Mouse (Mus musculus) neural tube, embryonic 14.5 days (tissue): ENCODE data around the gene Adam30. TPM values are rescaled to one million over a fixed set of nuclear protein-coding genes. Genes with fewer than 3 reads are reported as not detected.

Experiments used
- ATAC-seq: fragments of 200-750 bp; cut with Nextera tagmentation; 2 replicates; pipeline ENCODE4 v1.8.0; 2017; ENCODE audit warnings: low read depth, mild to moderate bottlenecking, moderate TSS enrichment, moderate library complexity
- H3K27ac ChIP-seq: fragments of 300-500 bp; sonication (generic); 2 replicates; pipeline ENCODE4 v1.5.1; 2014; ENCODE audit warnings: low read depth, mild to moderate bottlenecking, control low read depth, low read length, moderate library complexity, mixed read lengths
- H3K27me3 ChIP-seq: fragments of 300-500 bp; sonication (generic); 2 replicates; pipeline ENCODE4 v1.6.1; 2014; ENCODE audit warnings: low read length; ENCODE audit not compliant: control insufficient read depth, insufficient read depth
- H3K36me3 ChIP-seq: fragments of 300-500 bp; sonication (generic); 2 replicates; pipeline ENCODE4 v1.6.1; 2014; ENCODE audit warnings: low read length, mixed read lengths; ENCODE audit not compliant: control insufficient read depth, insufficient read depth
- H3K4me1 ChIP-seq: fragments of 300-500 bp; sonication (generic); 2 replicates; pipeline ENCODE4 v1.6.1; 2014; ENCODE audit warnings: low read length; ENCODE audit not compliant: control insufficient read depth, insufficient read depth
- H3K4me2 ChIP-seq: fragments of 300-500 bp; sonication (generic); 2 replicates; pipeline ENCODE4 v1.6.1; 2014; ENCODE audit warnings: mild to moderate bottlenecking, low read depth, low read length, control low read depth
- H3K4me3 ChIP-seq: fragments of 300-500 bp; sonication (generic); 2 replicates; pipeline ENCODE4 v1.5.1; 2014; ENCODE audit warnings: low read depth, low read length, control low read depth, mixed read lengths
- H3K9ac ChIP-seq: fragments of 300-500 bp; sonication (generic); replicated peaks from 2 replicates; pipeline ENCODE4 v1.6.1; 2014; ENCODE audit warnings: low read depth, mild to moderate bottlenecking, control low read depth, low read length, mixed read lengths
- H3K9me3 ChIP-seq: fragments of 300-500 bp; sonication (generic); 2 replicates; pipeline ENCODE4 v1.6.1; 2016; ENCODE audit warnings: low read length; ENCODE audit not compliant: control insufficient read depth
- WGBS: fragments of 180-500 bp; shearing (Covaris S2); extraction: QIAGEN DNeasy Blood & Tissue Kit; methylation state at CpG from one replicate; pipeline ENCODE4 v1.1.7; 2014; 5-methylcytosine and 5-hydroxymethylcytosine counted together
- polyA plus RNA-seq: library from polyadenylated mRNA; unstranded; fragments of >200 nt; fragmentation: Nextera tagmentation; extraction: Ambion mirVana; gene quantifications from 2 replicates; pipeline ENCODE4 v1.2.1, GENCODE M21; 2014

Adam30 gene
- polyA plus RNA-seq, 1 experiment from 2014 or later: not detected

DNA sequence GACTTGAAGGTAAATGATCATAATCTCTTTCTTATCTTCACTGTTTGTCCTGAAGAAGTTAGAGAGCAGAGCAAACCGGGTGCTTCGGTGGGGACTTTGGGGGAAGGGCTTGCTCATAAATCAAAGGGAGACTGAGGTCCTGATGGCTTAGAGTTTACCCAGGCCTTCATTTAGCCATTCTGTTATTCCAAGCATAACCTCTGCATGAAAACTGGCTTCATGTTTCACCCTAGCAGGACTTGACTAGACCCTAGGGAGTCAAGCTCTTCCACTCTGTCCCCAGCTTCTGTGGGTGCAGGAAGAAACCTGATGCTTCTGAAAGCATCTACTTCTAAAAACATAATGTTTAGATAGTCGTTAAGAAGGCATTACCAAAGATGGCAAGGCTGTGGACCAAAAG, 46.5 kb downstream of the Adam30 start:
- no peaks in the 10 kb centered on the region for H3K4me1 ChIP-seq
- 51% methylated on average over 3 of the region's 3 CpGs for WGBS
- no peaks in the 10 kb centered on the region for H3K36me3 ChIP-seq
- no peak overlapping the region for H3K4me3 ChIP-seq
- ATAC-seq: no peak
- no peaks in the 10 kb centered on the region for H3K27me3 ChIP-seq
- no peak overlapping the region for H3K4me2 ChIP-seq
- no peak overlapping the region for H3K9ac ChIP-seq
- no peak overlapping the region for H3K27ac ChIP-seq
- no peaks in the 10 kb centered on the region for H3K9me3 ChIP-seq

DNA sequence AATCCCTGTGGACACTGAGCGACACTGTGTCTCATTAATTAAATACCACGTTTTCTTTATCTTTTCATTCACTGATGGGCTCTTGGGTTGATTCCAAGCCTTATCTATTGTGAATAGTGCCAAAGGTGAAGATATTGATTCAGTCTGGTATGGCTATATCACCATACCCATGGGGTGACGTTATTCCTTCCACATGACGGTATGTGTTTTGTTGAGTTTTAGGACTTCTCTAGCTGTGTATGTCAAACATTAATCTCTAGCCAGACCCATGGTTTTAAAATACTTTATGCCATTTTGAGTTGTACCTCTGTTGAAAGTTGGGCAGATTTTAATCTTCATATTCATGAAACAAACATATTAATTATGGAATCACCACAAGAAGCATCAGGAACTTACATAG, 48.7 kb downstream of the Adam30 start:
- Histone ChIP-seq H3K9ac (no peak overlapping the region), H3K4me2 (no peak overlapping the region), H3K4me1 (no peaks in the 10 kb centered on the region), H3K4me3 (no peak overlapping the region), H3K27ac (no peak overlapping the region), H3K27me3 (no peaks in the 10 kb centered on the region), H3K36me3 (no peaks in the 10 kb centered on the region), H3K9me3 (no peaks in the 10 kb centered on the region)
- ATAC-seq: no peak
- 76% methylated on average over 4 of the region's 4 CpGs for WGBS

DNA sequence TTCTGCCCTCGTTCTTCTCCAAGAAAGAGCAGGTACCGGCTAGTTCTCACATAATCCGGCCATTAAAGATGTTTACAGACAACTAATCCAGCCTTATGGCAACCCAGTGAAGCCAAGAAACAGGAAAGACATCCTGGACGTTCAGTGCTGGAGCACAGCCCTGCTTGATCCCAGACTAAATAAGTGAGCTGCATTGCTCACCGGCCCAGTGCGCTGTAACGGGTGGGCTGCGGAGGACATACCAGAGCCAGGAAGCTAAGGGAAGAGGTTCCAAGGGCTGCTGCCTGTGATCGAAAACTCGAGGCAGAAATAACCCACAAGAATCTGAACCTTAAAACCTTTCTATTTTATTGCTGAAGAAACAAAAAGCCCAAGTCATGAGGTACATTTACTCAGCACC, 50.4 kb downstream of the Adam30 start:
- 70% methylated on average over 10 of the region's 10 CpGs for WGBS
- H3K27ac ChIP-seq: no peak overlapping the region
- ATAC-seq: no peak

DNA sequence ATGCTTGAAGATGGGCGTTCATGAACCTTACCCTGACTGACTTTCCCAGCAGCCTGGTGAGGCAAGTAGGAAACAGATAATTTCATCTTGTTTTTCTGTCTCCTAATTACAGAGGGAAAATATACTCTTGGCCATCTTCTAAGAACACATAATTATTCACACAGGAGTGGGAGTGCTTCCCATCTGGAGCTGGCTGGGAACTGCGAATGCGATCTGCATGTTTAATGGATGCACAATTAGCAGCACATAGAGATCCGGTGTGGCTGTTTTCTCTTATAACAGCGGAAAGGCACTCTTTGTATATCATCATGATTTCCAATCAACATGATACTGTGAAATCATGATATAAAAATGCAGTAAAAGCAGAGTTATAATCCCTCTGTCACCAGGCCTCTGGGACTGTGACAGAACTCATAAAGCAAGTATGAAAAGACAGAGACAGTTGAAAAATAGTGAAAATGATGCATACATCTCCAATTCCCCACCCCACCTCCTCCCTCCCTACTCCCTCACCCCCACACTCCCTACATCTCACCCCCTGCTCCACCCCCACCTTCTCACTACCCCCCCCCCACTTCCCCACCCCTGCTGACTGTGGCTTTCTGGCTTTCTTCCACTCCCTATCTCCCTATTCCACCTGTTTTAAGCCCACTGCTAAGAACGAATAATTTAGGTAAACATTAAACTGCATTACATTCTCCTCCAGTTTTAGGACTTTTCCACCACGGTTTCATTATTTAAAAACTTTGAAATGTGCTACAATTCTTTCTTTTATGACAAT, 51.1 kb downstream of the Adam30 start:
- H3K4me3 ChIP-seq: no peak overlapping the region
- no peaks in the 10 kb centered on the region for H3K27me3 ChIP-seq
- H3K36me3 ChIP-seq: no peaks in the 10 kb centered on the region
- ATAC-seq: peak; percentile 83; the same call in 1 of the 2 replicates
- WGBS: 39% methylated on average over 7 of the region's 7 CpGs
- H3K4me1 ChIP-seq: no peaks in the 10 kb centered on the region
- 0 out of 2 replicates have a peak overlapping the region, but pooled peaks have one; percentile 16 for H3K27ac ChIP-seq
- H3K9me3 ChIP-seq: no peaks in the 10 kb centered on the region
- no peak overlapping the region for H3K4me2 ChIP-seq
- no peak overlapping the region for H3K9ac ChIP-seq

More for the DNA sequence above, 50.4 kb downstream of the Adam30 start:
- Histone ChIP-seq H3K9ac (no peak overlapping the region), H3K36me3 (no peaks in the 10 kb centered on the region), H3K4me2 (no peak overlapping the region), H3K4me1 (no peaks in the 10 kb centered on the region), H3K27me3 (no peaks in the 10 kb centered on the region), H3K9me3 (no peaks in the 10 kb centered on the region), H3K4me3 (no peak overlapping the region)

Other genes with a start within 250 kb of the Adam30 start
- 8.2 and 13.6 TPM in 2 replicates for gene Notch2, start 147.1 kb upstream of the Adam30 start, polyA plus RNA-seq
- gene Reg4, start 61.5 kb downstream of the Adam30 start, polyA plus RNA-seq: not detected in 2 replicates
- 6.5 and 17.6 TPM in 2 replicates for gene Hmgcs2, start 119.8 kb downstream of the Adam30 start, polyA plus RNA-seq
- 163 and 176 TPM in 2 replicates for gene Phgdh, start 179.4 kb downstream of the Adam30 start, polyA plus RNA-seq
- gene Zfp697, start 221.8 kb downstream of the Adam30 start, polyA plus RNA-seq: 21.7 and 28.9 TPM in 2 replicates